Mouse (Mus musculus) ES-E14 (cell line): Measurements from ENCODE around the gene Platr25.
"Not testable (repeated sequence)": the region's sequence is repeated elsewhere in the genome, so short reads cannot be mapped to it uniquely, and the experiment has no call there.

Experiments
- HCFC1 ChIP-seq: IDR thresholded peaks from 2 replicates; pipeline ENCODE4 v1.6.1; 2012; ENCODE audit warnings: low read length, inconsistent platforms, borderline replicate concordance; ENCODE audit not compliant: insufficient read depth
- ZNF384 ChIP-seq: IDR thresholded peaks from 2 replicates; pipeline ENCODE4 v1.6.1; 2012; ENCODE audit warnings: low read depth, low read length, inconsistent platforms

DNA sequence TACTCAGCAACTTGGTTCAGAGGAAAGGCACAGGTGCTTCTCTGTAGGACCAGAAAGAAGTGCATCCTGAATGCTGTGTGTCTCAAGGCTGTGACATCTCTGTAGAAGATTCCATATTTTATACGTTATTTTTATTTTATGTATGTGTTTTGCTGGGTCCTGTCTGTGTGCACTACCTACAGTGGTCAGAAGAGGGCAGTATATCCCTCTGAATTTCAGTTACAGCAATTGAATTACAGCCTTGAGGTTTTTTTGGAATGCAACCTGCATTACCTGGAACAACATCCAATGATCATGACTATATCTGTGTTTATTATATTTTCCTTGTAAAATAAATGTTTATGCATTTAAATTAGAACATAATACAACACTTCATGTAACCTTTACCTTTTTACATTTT lies 133.4 kb downstream of the Platr25 start:
- 0 out of 2 replicates have a peak, but pooled peaks have one; percentile 38 for TF ChIP-seq ZNF384
- not testable (repeated sequence) for TF ChIP-seq HCFC1
